Mouse (Mus musculus) midbrain, embryonic 12.5 days (tissue): Measurements from ENCODE around the gene Mex3a. TPM values are rescaled to one million over a fixed set of nuclear protein-coding genes. Genes with fewer than 3 reads are reported as not detected.
"Not testable (repeated sequence)": the region's sequence is repeated elsewhere in the genome, so short reads cannot be mapped to it uniquely, and the experiment has no call there.

ENCODE experiments used
- ATAC-seq: fragments of 200-750 bp; cut with Nextera tagmentation; 2 replicates; pipeline ENCODE4 v1.8.0; 2017; ENCODE audit warnings: low read depth, moderate TSS enrichment, moderate library complexity; ENCODE audit not compliant: low FRiP score
- H3K27ac ChIP-seq: fragments of 300-500 bp; sonication (generic); replicated peaks from 2 replicates; pipeline ENCODE4 v1.5.1; 2016; ENCODE audit warnings: mild to moderate bottlenecking
- H3K27me3 ChIP-seq: fragments of 300-500 bp; sonication (generic); 2 replicates; pipeline ENCODE4 v1.6.1; 2016; ENCODE audit warnings: mild to moderate bottlenecking
- H3K36me3 ChIP-seq: fragments of 300-500 bp; sonication (generic); 2 replicates; pipeline ENCODE4 v1.6.1; 2016
- H3K4me1 ChIP-seq: fragments of 300-500 bp; sonication (generic); 2 replicates; pipeline ENCODE4 v1.6.1; 2016
- H3K4me2 ChIP-seq: fragments of 300-500 bp; sonication (generic); replicated peaks from 2 replicates; pipeline ENCODE4 v1.6.1; 2016; ENCODE audit warnings: mild to moderate bottlenecking, moderate library complexity
- H3K4me3 ChIP-seq: fragments of 300-500 bp; sonication (generic); 2 replicates; pipeline ENCODE4 v1.5.1; 2016; ENCODE audit warnings: mild to moderate bottlenecking
- H3K9ac ChIP-seq: fragments of 300-500 bp; sonication (generic); replicated peaks from 2 replicates; pipeline ENCODE4 v1.6.1; 2016; ENCODE audit warnings: mild to moderate bottlenecking, moderate library complexity
- H3K9me3 ChIP-seq: fragments of 300-500 bp; sonication (generic); 2 replicates; pipeline ENCODE4 v1.6.1; 2016; ENCODE audit warnings: mild to moderate bottlenecking
- WGBS: fragments of 180-500 bp; shearing (Covaris S2); methylation state at CpG from one replicate; pipeline ENCODE4 v1.1.7; 2016; 5-methylcytosine and 5-hydroxymethylcytosine counted together
- polyA plus RNA-seq: library from polyadenylated mRNA; unstranded; fragments of >200 nt; fragmentation: Nextera tagmentation; extraction: Ambion mirVana; gene quantifications from 2 replicates; pipeline ENCODE4 v1.2.1, GENCODE M21; 2016

Mex3a gene
- polyA plus RNA-seq, 1 experiment from 2014 or later = 47.8 TPM

DNA sequence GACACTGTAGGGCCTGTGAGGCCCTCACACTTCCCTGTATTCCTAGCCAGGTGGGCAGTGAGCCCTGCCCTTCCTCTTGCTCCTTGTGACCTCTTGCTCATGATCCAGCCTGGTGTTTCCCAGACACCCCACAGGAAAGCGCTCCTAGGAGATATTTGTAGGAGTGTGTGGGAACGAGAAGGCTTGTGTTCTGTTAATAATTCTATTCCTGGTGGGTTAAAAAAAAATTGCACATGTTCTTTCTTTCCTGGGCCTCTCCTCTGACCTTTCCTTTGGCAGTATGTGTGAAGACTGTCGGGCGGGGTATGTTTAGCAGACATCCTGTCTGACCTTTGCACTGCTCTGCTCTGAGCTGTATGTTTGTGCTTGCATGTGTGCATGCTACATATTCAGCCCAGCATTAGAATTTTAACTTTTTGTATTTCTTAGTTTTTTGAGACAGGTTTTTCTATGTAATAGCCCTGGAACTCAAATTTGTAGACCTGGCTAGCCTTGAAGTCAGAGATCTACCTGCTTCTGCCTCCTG, 34.4 kb downstream of the Mex3a start:
- no peak overlapping the region for H3K9ac ChIP-seq
- H3K4me2 ChIP-seq = no peak overlapping the region
- H3K36me3 ChIP-seq = peaks cover 93% of the 10 kb centered on the region
- H3K4me1 ChIP-seq = peaks cover 7% of the 10 kb centered on the region; the same call in 1 of the 2 replicates
- no peak for ATAC-seq
- no peaks in the 10 kb centered on the region for H3K27me3 ChIP-seq
- H3K9me3 ChIP-seq = no peaks in the 10 kb centered on the region
- 90% methylated on average over 4 of the region's 4 CpGs for WGBS
- no peak overlapping the region for H3K27ac ChIP-seq
- H3K4me3 ChIP-seq = no peak overlapping the region

DNA sequence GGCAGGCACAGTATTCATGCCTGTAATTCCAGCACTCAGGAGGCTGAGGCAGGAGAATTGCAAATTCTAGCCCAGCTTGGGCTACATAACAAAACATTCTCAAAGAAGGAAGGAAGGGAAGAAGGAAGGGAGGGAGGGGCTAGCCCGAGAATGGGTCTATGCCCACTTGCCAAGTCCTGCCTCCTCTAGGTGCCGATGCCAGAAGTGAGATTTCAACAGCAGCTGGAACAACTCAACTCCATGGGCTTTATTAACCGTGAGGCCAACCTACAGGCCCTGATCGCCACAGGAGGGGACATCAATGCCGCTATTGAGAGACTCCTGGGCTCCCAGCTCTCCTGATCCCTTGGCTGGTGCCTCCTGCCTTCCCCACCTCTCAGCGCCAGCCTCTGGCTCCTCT, 35.7 kb downstream of the Mex3a start:
- Histone ChIP-seq H3K27me3 (no peaks in the 10 kb centered on the region), H3K9ac (no peak overlapping the region), H3K36me3 (peaks cover 80% of the 10 kb centered on the region), H3K4me3 (no peak overlapping the region), H3K9me3 (no peaks in the 10 kb centered on the region), H3K4me1 (no peaks in the 10 kb centered on the region), H3K27ac (no peak overlapping the region), H3K4me2 (no peak overlapping the region)
- WGBS = 96% methylated on average over 6 of the region's 6 CpGs
- no peak for ATAC-seq

DNA sequence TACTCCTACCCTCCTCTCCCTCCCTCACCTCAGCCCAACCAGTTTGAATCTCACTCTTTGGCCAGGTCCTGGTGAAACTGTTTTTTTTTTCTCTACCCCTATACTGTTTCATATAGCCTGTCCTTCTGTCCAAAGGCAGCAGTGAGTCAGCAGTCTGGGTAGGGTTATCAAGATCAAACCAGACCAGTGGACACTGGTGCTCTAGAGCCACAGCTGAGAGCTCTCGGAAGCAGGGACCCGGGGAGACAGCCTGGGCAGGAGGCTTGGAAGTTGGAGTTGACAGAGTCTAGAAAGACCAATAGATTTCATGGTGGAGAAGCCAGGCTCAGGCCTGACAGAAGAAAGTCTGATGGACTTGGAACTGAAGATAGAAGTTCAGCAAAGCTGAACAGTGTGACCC, 36.4 kb downstream of the Mex3a start:
- no peak for ATAC-seq
- H3K27ac ChIP-seq = no peak overlapping the region
- H3K9ac ChIP-seq = no peak overlapping the region
- no peaks in the 10 kb centered on the region for H3K4me1 ChIP-seq
- no peaks in the 10 kb centered on the region for H3K27me3 ChIP-seq
- no peak overlapping the region for H3K4me2 ChIP-seq
- no peak overlapping the region for H3K4me3 ChIP-seq
- H3K36me3 ChIP-seq = peaks cover 73% of the 10 kb centered on the region
- no peaks in the 10 kb centered on the region for H3K9me3 ChIP-seq
- WGBS = 97% methylated on average over 2 of the region's 2 CpGs

DNA sequence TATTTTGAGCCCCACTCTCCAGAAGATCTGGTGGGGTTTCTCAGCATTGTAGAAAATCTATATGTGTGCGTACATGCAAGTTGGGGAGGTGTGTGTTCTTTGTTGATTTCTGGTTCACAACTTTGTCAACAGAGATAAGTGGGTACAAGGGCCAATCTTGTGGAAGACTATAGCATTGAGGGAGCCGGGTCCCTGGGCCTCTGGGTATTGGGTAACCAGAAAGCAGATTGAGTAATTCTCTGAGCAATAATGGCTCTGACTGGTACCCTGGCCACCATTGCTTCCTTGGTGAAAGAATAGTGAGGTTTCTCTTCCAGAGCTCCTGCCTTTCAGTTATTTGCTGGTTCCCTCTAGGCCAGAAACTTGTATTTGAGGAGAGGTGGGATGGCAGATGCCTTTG, 36.9 kb downstream of the Mex3a start:
- Histone ChIP-seq H3K36me3 (peaks cover 68% of the 10 kb centered on the region), H3K27me3 (no peaks in the 10 kb centered on the region)
- 96% methylated on average over 2 of the region's 2 CpGs for WGBS

DNA sequence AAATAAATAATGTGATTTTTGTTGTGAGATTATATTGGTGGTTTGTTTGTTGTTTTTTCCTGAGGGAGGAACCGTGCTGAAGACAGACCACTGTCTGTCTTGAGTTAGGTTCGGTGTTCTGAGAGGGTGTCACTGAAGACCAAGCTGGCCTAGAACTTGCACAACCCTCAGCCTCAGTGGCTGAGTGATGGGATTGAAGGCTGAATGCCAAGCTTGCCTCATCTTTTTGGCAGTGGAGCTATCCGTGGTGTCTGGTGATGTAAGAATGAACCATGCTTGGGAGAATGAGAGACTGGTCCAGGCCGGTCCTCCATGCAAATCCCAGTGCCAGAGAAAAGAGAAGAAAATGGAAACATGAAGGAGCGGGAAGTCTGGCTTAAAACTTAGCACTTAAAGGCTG, 37.5 kb downstream of the Mex3a start:
- Histone ChIP-seq H3K4me3 (no peak overlapping the region), H3K36me3 (peaks cover 62% of the 10 kb centered on the region), H3K9me3 (no peaks in the 10 kb centered on the region), H3K27me3 (no peaks in the 10 kb centered on the region), H3K4me1 (no peaks in the 10 kb centered on the region), H3K9ac (no peak overlapping the region), H3K27ac (no peak overlapping the region), H3K4me2 (no peak overlapping the region)
- ATAC-seq = no peak
- WGBS = 90% methylated on average over 5 of the region's 5 CpGs

More for the DNA sequence above, 36.9 kb downstream of the Mex3a start:
- Histone ChIP-seq H3K4me3 (no peak overlapping the region), H3K4me1 (no peaks in the 10 kb centered on the region), H3K9ac (no peak overlapping the region), H3K4me2 (no peak overlapping the region), H3K9me3 (no peaks in the 10 kb centered on the region), H3K27ac (no peak overlapping the region)
- ATAC-seq = no peak

DNA sequence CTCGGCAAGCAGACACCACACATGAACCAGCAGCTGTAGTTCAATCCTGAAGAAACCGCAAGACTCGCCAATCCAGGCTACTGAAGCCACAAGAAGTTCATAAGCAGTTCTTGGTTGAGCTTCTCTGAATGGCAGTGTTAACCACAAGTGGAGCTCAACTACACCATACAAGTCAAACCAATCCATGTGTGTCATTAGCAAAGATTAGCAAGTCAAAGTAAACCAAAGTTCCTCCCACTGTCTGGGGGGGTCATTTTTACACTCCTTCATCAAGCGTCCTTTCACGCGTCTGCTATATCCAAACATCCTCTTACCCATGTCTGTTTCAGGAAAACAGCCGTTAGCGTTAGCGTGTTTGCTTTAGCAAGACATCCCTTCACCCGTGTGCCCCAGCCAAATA, 38.1 kb downstream of the Mex3a start:
- Histone ChIP-seq H3K36me3 (peaks cover 56% of the 10 kb centered on the region), H3K27ac (no peak overlapping the region), H3K4me3 (no peak overlapping the region), H3K9me3 (no peaks in the 10 kb centered on the region), H3K27me3 (no peaks in the 10 kb centered on the region), H3K9ac (no peak overlapping the region), H3K4me2 (no peak overlapping the region), H3K4me1 (no peaks in the 10 kb centered on the region)
- ATAC-seq = no peak
- WGBS = 97% methylated on average over 10 of the region's 10 CpGs

DNA sequence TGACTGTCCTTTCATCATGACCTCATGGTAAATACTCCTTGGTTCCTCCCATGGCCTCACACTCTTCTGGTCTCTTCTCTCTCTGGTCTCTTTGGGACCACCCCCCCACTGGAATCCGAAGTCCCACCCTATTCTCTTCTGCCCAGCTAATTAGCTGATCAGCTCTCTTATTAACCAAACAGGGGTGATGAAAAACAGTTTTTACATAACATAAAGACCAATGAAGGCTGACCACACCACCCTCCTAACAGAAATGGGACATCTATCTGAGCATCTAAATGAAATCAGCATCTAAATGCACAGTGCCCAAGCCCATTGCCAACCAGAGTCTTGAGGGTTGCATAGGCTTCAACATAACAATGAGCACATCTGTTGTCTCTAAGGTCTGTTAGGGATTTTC, 39.7 kb downstream of the Mex3a start:
- Histone ChIP-seq H3K27ac (no peak overlapping the region), H3K36me3 (peaks cover 41% of the 10 kb centered on the region)

DNA sequence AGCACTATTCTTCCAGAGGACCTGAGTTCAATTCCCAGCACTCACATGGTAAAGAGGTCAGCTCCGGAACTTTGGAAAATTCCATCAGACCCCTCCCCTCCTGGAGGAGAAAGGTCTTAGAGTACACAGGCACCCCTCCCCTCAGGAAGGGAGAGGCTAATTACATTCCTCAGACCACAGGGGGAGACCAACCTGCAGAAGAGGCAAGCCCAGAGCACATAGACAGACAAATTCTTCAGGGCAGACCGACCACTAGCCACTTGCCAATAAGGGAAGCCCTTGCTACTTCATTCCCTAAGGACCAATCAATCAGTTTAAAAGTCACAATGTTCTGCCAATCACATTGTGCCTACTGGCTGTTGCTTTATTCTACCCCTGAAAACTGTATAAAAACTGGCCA, 40.6 kb downstream of the Mex3a start:
- WGBS = 90% methylated on average over 2 of the region's 2 CpGs
- H3K9me3 ChIP-seq = no peaks in the 10 kb centered on the region
- no peak overlapping the region for H3K27ac ChIP-seq
- no peaks in the 10 kb centered on the region for H3K27me3 ChIP-seq
- no peaks in the 10 kb centered on the region for H3K4me1 ChIP-seq
- no peak overlapping the region for H3K4me2 ChIP-seq
- H3K9ac ChIP-seq = no peak overlapping the region
- peaks cover 31% of the 10 kb centered on the region for H3K36me3 ChIP-seq
- ATAC-seq = no peak
- H3K4me3 ChIP-seq = no peak overlapping the region

More for the DNA sequence above, 39.7 kb downstream of the Mex3a start:
- 80% methylated on average over 1 of the region's 1 CpGs for WGBS
- ATAC-seq = no peak
- H3K9ac ChIP-seq = no peak overlapping the region
- H3K4me2 ChIP-seq = no peak overlapping the region
- no peaks in the 10 kb centered on the region for H3K9me3 ChIP-seq
- no peaks in the 10 kb centered on the region for H3K27me3 ChIP-seq
- no peak overlapping the region for H3K4me3 ChIP-seq
- H3K4me1 ChIP-seq = no peaks in the 10 kb centered on the region

DNA sequence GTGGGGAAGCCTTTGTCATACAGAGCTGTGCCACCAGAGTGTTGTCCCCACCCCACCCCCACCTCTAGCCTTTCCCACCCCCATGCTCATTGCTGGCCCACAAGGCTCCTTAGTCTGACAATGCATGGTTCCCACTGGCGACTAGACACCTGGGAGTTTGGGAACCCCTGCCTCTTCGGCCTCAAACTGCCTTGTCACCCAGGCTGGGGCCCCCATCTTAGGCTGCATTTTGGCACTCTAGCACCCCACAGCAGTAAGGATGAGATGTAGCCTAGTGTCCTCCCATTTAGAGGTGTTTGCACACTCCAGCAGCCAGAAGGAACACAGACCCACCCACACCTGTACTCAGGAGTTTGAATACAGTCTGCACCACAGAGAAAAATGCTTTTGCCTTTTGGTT, 41.6 kb downstream of the Mex3a start:
- WGBS = 83% methylated on average over 2 of the region's 2 CpGs
- no peaks in the 10 kb centered on the region for H3K4me1 ChIP-seq
- H3K9ac ChIP-seq = no peak overlapping the region
- H3K27me3 ChIP-seq = no peaks in the 10 kb centered on the region
- H3K4me2 ChIP-seq = no peak overlapping the region
- ATAC-seq = no peak
- peaks cover 21% of the 10 kb centered on the region for H3K36me3 ChIP-seq
- H3K27ac ChIP-seq = no peak overlapping the region
- no peak overlapping the region for H3K4me3 ChIP-seq
- H3K9me3 ChIP-seq = no peaks in the 10 kb centered on the region

DNA sequence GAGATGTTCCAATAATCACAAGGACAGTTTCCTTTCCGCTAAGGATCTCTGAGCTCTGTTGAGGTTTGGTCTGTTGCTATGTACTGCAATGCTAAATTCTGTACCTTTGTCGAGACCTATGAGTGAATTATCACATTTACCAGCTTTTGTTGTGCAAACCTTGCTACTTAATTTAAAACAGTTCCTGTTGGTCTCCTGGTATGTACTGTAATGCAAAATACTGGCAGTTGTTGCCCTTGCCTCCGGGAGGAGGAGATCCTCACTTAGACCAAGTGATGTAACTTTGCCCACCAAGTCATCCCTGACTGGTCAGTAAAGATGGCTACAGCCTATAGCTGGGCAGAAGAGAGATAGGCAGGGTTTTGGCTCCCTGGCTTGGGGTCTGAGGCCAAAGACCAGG, 43.3 kb downstream of the Mex3a start, which contains the start of gene Ssr2:
Gene Ssr2, plus strand, starts transcription at position 337 of the 400 bp plus-strand sequence.
- peaks cover 4% of the 10 kb centered on the region for H3K36me3 ChIP-seq
- H3K27ac ChIP-seq = no peak within 1 kb of the TSS
- no peak within 1 kb of the TSS for H3K9ac ChIP-seq
- H3K4me1 ChIP-seq = peaks cover 9% of the 10 kb centered on the region
- no peaks in the 10 kb centered on the region for H3K27me3 ChIP-seq
- no peak for ATAC-seq
- H3K9me3 ChIP-seq = no peaks in the 10 kb centered on the region
- 89% methylated on average over 3 of the region's 3 CpGs for WGBS
- no peak within 1 kb of the TSS for H3K4me3 ChIP-seq
- no peak within 1 kb of the TSS for H3K4me2 ChIP-seq

DNA sequence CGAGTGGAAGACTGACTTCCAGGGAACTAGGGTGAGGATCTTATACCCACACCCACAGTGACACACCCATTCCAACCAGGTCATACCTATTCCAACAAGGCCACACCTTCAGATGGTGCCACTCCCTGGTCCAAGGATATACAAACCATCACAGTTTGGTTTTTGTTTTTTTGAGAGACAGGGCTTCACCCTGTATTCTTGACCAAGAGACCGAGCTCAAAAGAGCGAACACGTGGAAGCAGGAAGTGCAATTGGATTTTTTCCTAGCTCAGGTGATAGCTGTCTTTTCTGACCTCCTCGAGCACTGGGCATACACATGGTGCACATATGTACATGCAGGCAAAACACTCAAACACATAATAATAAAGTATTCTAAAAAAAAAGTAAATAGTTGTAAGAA, 45.7 kb downstream of the Mex3a start:
- H3K4me2 ChIP-seq, H3K27ac ChIP-seq, ATAC-seq, H3K27me3 ChIP-seq, H3K9ac ChIP-seq, H3K9me3 ChIP-seq, H3K4me3 ChIP-seq: not testable (repeated sequence)
- peaks cover 16% of the 10 kb centered on the region for H3K4me1 ChIP-seq
- peaks cover 19% of the 10 kb centered on the region for H3K36me3 ChIP-seq
- WGBS = 94% methylated on average over 5 of the region's 5 CpGs

DNA sequence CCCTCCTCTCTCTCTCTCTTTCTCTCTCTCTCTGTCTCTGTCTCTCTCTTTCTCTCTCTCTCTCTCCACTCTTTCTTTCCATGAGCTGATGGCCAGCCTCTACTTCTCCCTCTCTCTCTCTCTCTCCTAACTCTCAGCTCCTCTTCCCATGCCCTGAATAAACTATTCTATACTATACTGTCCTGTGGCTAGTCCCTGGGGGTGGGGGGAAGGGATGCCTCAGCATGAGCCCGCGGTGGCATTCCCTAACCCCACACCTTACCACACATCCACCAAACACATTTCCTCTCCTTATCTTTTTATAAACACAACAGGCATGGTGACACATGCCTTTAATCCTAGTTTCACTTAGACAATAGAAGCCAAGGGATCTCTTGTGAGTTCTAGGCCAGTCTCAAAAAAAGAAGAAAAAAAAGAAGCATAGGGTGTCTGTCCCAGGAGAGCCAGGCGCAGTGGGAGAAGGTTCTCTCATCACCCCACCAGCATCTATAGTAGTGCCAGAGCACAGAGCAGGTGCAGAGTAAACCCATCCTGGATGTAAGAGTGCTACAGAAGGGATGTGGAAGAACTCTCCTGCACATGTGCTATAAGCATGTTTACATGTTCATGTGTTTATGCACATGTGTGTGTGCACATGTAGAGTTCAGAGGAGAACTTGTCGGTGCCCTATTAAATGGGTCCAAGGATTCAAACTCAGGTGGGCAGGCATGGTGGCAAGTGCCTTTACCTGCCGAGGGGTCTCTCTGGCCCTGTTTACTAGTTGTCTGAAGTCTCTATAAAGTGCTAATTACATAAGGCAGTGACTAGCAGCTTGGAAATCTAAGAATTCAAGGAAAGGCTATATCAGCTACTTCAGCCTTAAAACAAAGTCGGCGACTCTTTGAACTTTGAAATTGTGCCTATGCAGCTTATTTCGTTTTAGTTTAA, 46.6 kb downstream of the Mex3a start:
- H3K27ac ChIP-seq = no peak overlapping the region
- H3K4me3 ChIP-seq = peak overlapping the region; percentile 97
- no peaks in the 10 kb centered on the region for H3K27me3 ChIP-seq
- peaks cover 16% of the 10 kb centered on the region for H3K4me1 ChIP-seq
- H3K4me2 ChIP-seq = peak overlapping the region; percentile 93
- WGBS = 50% methylated on average over 8 of the region's 8 CpGs
- H3K36me3 ChIP-seq = peaks cover 28% of the 10 kb centered on the region
- no peak overlapping the region for H3K9ac ChIP-seq
- no peaks in the 10 kb centered on the region for H3K9me3 ChIP-seq
- peak; percentile 50; the same call in 1 of the 2 replicates for ATAC-seq
